Comparison of ENCODE assay signal across 8 mouse cellular contexts in the genomic region with DNA sequence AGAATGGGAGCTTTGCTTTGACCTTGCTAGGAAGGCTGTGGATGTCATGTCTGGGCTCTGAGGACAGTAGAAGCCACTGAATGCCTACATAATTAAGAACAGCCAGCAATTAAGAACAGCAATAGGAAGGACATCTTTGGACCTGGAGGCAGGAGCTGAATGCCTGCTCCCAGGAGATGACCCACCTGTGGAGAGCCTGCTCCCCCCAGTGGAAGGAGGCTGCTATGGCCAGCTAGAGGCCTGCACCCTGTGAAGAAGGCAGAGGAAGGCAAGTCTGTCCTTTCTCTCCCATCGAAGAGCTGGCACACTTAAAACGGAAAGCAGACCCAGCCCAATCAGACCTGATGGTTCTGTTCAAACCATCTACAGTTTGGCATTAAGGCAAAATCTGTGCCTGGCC.
DNase-seq lines count a peak whose midpoint lies in the region; ATAC-seq lines count a peak whose summit lies in the region.

No protein-coding gene starts in this region.

- no peak overlapping the region for H3K4me3 ChIP-seq in hindbrain, embryonic 11.5 days (ENCODE audit: low read depth, low read length)
- no peak overlapping the region for H3K4me3 ChIP-seq in midbrain, embryonic 16.5 days (ENCODE audit: low read depth, low read length)

- no peak overlapping the region for H3K27ac ChIP-seq in hindbrain, embryonic 11.5 days (ENCODE audit: low read depth, low read length)
- no peak overlapping the region for H3K27ac ChIP-seq in midbrain, embryonic 16.5 days (ENCODE audit: low read length)

- no peaks in the 10 kb centered on the region for H3K27me3 ChIP-seq in hindbrain, embryonic 11.5 days (ENCODE audit: control insufficient read depth, insufficient read depth, low read length)
- H3K27me3 ChIP-seq in midbrain, embryonic 16.5 days (ENCODE audit: control insufficient read depth, insufficient read depth, low read depth, low read length): no peaks in the 10 kb centered on the region

- no peaks in the 10 kb centered on the region for H3K9me3 ChIP-seq in hindbrain, embryonic 11.5 days (ENCODE audit: control insufficient read depth, low read length)
- 0 out of 2 replicates have a peak, but pooled peaks cover 2% of the 10 kb centered on the region for H3K9me3 ChIP-seq in midbrain, embryonic 16.5 days (replicated peaks; ENCODE audit: control insufficient read depth, low read length, poor library complexity, severe bottlenecking)

- WGBS in hindbrain, embryonic 11.5 days: 66% methylated on average over 2 of the region's 2 CpGs
- WGBS in midbrain, embryonic 16.5 days: 60% methylated on average over 2 of the region's 2 CpGs

- H3K4me2 ChIP-seq in hindbrain, embryonic 11.5 days (replicated peaks; ENCODE audit: low read depth, low read length): no peak overlapping the region
- no peak overlapping the region for H3K4me2 ChIP-seq in midbrain, embryonic 16.5 days (ENCODE audit: low read length)

- ATAC-seq in hindbrain, embryonic 11.5 days (ENCODE audit: low FRiP score): peak; percentile 60
- peak; percentile 58; the same call in 1 of the 2 replicates for ATAC-seq in midbrain, embryonic 16.5 days
- ATAC-seq in megakaryocyte progenitor cell, adult 5-6 weeks (replicated peaks; ENCODE audit: poor library complexity): no peak

- H3K4me1 ChIP-seq in hindbrain, embryonic 11.5 days (replicated peaks; ENCODE audit: control insufficient read depth, insufficient read depth, low read length): no peaks in the 10 kb centered on the region
- H3K4me1 ChIP-seq in midbrain, embryonic 16.5 days (ENCODE audit: control insufficient read depth, insufficient read depth, low read length): peaks cover 4% of the 10 kb centered on the region; the same call in 1 of the 2 replicates

- no peaks in the 10 kb centered on the region for H3K36me3 ChIP-seq in hindbrain, embryonic 11.5 days (ENCODE audit: control insufficient read depth, insufficient read depth, low read length)
- no peaks in the 10 kb centered on the region for H3K36me3 ChIP-seq in midbrain, embryonic 16.5 days (ENCODE audit: control insufficient read depth, insufficient read depth, low read length)

- no peak overlapping the region for H3K9ac ChIP-seq in hindbrain, embryonic 11.5 days (ENCODE audit: low read depth, low read length)
- no peak overlapping the region for H3K9ac ChIP-seq in midbrain, embryonic 16.5 days (ENCODE audit: low read depth, low read length)

- peak; percentile 24 for DNase-seq in thymus, postnatal 4 days
- no peak for DNase-seq in thymus, postnatal 25 days
- DNase-seq in cerebellum, postnatal 10 days: peak; percentile 66 to 67
- DNase-seq in hindbrain, embryonic 11.5 days (ENCODE audit: low spot score): peak; percentile 38
- peak; percentile 68 to 69 for DNase-seq in left cerebral cortex, adult 18-20 months (ENCODE audit: low spot score in 2 of 2)
- no peak for DNase-seq in gastrocnemius, adult 8-10 months (ENCODE audit: low spot score in 2 of 2)

Comparison
In these comparisons a context has a peak if more than half of its experiments do, and no peak if none do; other contexts are left out.
1. DNase-seq: peak in thymus, postnatal 4 days (single experiment), cerebellum, postnatal 10 days (2 of 2), hindbrain, embryonic 11.5 days (single experiment) and left cerebral cortex, adult 18-20 months (2 of 2); none in thymus, postnatal 25 days (single experiment) and gastrocnemius, adult 8-10 months (0 of 2).